Mouse (Mus musculus): Measurements from ENCODE around the gene Mkrn2os.

DNA sequence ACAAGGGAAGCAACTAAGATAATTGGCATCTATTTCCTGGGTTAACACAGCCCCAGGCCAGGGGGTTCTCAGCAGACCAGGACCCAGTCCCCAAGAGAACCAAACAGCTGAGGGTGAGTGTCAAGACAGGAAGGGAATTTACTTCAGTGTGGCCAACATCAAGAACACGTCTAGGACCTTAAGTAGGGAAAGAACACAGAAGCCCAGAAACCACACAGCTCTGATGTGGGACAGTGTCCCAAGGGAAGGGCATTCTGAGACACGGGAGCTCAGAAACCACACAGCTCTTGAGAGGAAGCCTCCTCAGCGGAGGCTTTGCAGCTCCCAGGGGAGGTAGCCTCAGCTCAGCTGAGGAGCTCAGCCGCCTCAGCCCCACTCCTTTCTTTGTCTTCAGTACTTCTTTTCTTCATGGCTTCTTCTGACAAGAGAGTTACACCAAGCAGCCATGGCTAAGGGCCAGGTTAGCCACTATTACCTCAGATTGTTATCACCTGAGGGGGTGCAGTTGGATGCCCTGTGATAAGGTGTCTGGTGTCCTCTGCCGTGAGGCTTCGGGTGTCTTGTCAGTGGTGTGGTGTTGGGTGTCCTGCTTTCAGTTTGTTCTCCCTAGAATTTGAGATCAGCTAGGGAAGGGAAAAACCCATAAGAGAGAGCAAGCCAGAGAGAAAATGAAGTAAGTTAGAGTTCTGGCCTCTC is 8.8 kb downstream of the Mkrn2os start:
- TF ChIP-seq MAFK (IDR thresholded peaks at IDR 0.05; ENCODE audit: insufficient read depth, low read depth, low read length) = no peak
- TF ChIP-seq ZNF384 (IDR thresholded peaks at IDR 0.05; ENCODE audit: low read depth, low read length) = no peak
- no peak for TF ChIP-seq ZC3H11A (IDR thresholded peaks at IDR 0.05; ENCODE audit: borderline replicate concordance, low read depth, low read length)
- TF ChIP-seq HCFC1 (IDR thresholded peaks at IDR 0.05; ENCODE audit: borderline replicate concordance, insufficient read depth, low read length) = no peak
